Mouse (Mus musculus): ENCODE measurements around the gene Klhl33.
"Not testable (repeated sequence)": the region's sequence is repeated elsewhere in the genome, so short reads cannot be mapped to it uniquely, and the experiment has no call there.

The Klhl33 gene

GRCm38 (mm10) chr14:50897374-50897765 lies at the start of gene Klhl33:
Gene Klhl33 (minus strand): TSS chr14:50897507.
- in situ Hi-C loops (cut with MboI; ENCODE audit: unreplicated experiment in 2 of 2): no loop called here

DNA sequence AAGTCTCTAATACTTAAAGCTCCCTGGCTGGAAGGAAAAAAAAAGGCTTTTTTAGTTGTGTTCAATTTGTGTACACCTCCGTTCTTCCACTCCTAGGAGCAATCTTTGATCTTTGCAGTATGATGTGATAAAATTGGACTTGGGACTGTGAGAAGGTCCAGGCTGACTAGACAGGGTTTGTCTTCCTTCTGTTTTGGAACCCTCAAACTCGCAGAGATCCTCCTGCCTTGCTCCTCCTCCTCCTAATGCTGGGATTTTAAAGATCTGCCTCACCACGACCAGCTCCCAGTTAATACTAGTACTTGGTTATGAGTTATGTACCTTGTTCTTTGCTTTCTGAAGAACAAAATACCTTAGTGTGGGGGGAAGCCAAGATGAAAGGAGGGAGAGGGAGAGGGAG lies 48.2 kb upstream of the Klhl33 start:
- in situ Hi-C loops (cut with MboI; ENCODE audit: unreplicated experiment in 2 of 2): not testable (repeated sequence)

- in situ Hi-C loops (cut with MboI; ENCODE audit: unreplicated experiment in 2 of 2): not testable (repeated sequence)
Measured at GRCm38 (mm10) chr14:50945081-50945480, 47.8 kb upstream of the Klhl33 start.

DNA sequence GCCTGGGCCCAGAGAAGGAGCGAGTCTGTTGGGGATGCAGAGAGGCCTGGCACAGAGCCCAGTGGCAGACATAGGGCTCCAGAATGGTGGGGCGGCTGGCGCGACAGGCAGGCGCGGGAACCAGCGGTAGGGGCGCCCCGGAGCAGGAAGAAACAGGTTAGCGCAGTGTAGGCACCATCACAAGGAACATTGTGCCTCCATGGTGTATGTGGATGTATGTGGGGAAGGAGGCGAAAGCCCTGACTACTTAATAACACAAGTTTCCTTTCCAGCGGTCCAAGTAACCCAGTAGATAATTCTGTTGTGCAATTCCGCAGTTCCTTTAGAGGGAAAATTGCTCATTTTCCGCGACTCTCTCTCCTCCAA lies 47.3 kb upstream of the Klhl33 start:
- in situ Hi-C loops (cut with MboI; ENCODE audit: unreplicated experiment in 2 of 2): not testable (repeated sequence)

DNA sequence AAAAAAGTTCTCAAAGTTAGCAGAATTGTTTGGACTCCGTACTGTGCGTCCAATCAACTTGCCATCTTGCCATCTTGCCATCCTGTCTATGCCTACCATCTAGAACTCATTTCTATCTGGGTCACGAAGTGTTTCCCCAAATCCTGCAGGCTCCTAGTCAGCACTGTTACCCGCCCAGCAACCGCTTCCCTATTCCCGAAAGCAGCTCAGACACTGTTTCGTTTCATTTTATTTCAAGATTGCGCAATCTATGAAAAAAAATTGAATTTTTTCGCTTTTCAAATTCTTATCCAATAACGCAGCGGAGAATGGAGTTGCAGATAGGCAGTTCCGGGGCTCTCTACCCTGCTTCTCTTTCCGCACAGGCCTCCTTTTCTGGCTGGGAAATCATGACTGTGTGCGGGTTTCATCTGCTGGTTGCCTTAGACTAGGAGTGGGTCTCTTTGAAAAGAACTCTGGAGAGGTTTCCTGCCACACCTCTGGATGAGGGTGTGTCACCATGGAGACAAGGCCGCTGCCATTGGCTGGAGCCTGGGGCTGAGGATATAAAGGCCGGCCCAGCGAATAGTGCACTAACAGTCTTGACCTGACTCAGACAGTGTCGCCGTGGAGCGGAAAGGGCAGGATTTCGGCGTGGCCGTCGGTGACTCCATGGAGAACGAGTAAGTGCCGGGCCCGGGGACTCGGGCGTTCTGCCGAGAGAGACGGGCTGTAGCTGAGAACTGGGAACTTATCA lies 46.8 kb upstream of the Klhl33 start, which contains the start of gene Gm49342:
Gene Gm49342, plus strand, starts transcription at position 586 of the 736 bp plus-strand sequence.
- in situ Hi-C loops (cut with MboI; ENCODE audit: unreplicated experiment in 2 of 2): no loop called here

DNA sequence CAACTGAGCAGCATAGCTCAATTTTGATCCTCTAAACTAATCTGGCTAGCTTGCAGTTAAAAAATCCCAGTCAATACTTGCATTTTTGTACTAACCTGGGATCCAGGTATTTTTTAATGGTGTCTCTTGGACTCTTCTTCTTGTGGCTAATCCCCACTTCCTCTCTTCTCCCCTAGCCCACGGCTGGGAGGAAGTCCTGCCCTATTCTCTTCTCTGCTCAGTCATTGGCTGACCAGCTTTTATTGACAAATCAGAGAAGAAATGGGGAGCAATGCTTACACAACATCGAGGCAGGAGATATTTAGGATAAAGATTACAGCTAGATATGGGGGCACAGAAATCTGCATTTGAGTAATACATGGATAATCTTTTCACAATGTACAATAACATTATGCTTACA lies 41.6 kb upstream of the Klhl33 start:
- in situ Hi-C loops (cut with MboI; ENCODE audit: unreplicated experiment in 2 of 2): no loop called here

DNA sequence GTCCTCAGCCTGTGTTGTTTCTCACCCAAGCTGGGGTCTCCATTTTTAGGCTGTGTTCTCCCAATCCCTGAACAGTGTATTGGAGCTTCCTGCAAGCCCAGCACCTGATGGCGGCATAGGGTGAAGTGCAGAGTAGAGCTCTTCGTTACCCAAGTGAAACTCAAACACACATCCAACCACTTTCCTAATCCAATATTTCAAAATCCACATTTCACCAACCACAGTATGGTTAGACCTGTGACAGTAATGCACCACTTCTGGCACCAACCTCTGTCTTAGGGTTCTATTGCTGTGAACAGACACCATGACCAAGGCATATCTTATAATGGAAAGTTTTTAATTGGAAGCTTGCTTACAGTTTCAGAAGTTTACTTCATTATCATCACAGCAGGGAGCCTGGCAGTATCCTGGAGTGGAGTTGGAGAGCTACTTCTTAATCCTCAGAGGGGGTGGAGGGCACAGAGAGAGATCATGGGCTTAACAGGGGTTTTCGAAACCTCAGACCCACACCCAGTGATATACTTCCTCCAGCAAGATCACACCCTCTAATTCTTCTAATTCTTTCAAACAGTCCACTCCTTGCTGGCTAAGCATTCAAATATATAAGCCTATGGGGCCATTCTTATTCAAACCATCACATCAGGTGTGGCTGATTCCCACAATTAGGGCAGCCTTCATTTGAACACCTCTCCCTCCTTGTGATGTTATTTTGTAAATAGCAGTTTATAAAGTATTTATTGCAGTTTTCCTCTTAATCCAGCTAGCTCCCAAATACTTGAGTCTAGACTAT lies 41.0 kb upstream of the Klhl33 start:
- in situ Hi-C loops (cut with MboI; ENCODE audit: unreplicated experiment in 2 of 2): no loop called here

GRCm38 (mm10) chr14:50936649-50937048 lies 39.3 kb upstream of the Klhl33 start:
- in situ Hi-C loops (cut with MboI; ENCODE audit: unreplicated experiment in 2 of 2): no loop called here

- in situ Hi-C loops (cut with MboI; ENCODE audit: unreplicated experiment in 2 of 2): no loop called here
Measured at GRCm38 (mm10) chr14:50931493-50932020, 34.2 kb upstream of the Klhl33 start.

DNA sequence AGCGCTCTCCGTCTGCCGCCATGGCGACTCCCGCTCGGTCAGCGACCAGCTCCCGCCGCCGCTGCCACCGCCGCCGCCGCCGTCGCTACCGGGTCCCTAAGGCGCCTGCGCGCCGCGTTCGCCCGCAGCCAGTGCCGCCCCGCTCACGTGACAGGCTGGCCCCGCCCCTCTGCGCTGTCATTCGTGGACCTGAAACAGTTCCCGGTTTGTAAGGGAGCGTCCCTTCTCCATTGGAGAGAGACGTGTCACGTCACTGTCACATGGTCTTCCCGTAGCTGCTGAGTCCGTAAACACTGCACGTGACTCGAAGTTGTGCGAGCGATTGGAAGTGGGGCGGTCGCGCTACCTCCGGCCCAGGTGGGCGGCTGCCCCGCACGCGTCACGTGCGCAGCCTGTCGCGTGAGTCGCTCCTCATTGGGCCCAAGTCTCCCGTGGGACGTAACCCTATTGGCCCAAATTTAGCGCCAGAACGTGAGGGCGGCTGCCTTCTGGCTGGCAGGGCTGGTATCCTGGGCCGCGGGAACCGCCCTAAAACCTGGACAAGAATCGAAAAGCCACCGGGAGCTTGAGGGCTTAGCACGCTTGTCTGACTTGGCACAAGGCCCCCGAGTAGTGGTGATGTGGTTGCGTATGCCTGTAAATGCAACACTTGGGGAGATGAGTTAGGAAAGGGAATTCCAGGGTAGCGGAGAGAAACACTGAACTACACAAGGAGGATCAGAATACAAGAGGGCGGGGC lies 33.6 kb upstream of the Klhl33 start, which contains the start of the genes Pip4p1 and Pnp:
Gene Pip4p1, minus strand, starts transcription at position 103 of the 739 bp plus-strand sequence.
Gene Pnp, plus strand, starts transcription at position 329 of the 739 bp plus-strand sequence.
- in situ Hi-C loops (cut with MboI; ENCODE audit: unreplicated experiment in 2 of 2): no loop called here

DNA sequence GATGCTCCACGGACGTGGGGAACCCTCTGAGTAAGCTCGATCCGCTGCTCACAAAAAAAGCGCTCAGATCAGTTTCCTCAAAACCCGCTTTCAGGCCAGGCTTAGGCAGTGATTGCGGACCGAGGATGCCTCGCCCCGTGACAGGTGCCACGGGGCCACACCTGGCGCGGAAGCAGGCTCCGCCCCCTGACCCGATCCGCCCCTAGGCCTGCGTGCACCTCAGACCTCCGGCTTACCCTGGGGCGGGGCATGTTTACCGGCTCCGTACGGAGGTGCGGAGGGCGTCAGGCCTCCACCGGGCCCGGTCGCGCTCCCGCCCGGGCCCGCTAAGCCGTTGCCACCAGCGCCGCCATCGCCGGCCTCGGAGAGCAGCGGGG lies 33.1 kb upstream of the Klhl33 start:
- in situ Hi-C loops (cut with MboI; ENCODE audit: unreplicated experiment in 2 of 2): no loop called here

GRCm38 (mm10) chr14:50929951-50930350 lies 32.6 kb upstream of the Klhl33 start:
- in situ Hi-C loops (cut with MboI; ENCODE audit: unreplicated experiment in 2 of 2): loop anchor here (10.0 kb wide), 2 partner anchors 125 to 135 kb away; partner anchors contain the start of genes Ccnb1ip1 (in 1 of the 2) and Parp2 (in 1 of the 2)

GRCm38 (mm10) chr14:50927366-50927765 lies 30.1 kb upstream of the Klhl33 start:
- in situ Hi-C loops (cut with MboI; ENCODE audit: unreplicated experiment in 2 of 2): loop anchor here (10.0 kb wide), 2 partner anchors 123 to 137 kb away; partner anchors contain the start of genes Ccnb1ip1 (in 1 of the 2) and Parp2 (in 1 of the 2)

GRCm38 (mm10) chr14:50925111-50925920 lies 28.0 kb upstream of the Klhl33 start:
- in situ Hi-C loops (cut with MboI; ENCODE audit: unreplicated experiment in 2 of 2): loop anchor here (10.0 kb wide), 2 partner anchors 121 to 139 kb away; partner anchors contain the start of genes Ccnb1ip1 (in 1 of the 2) and Parp2 (in 1 of the 2)

GRCm38 (mm10) chr14:50924281-50925064 lies 27.2 kb upstream of the Klhl33 start, which contains the start of the genes Osgep and Apex1:
Gene Osgep (minus strand): TSS chr14:50924893.
Gene Apex1 (plus strand): TSS chr14:50924968.
- in situ Hi-C loops (cut with MboI; ENCODE audit: unreplicated experiment in 2 of 2): loop anchor here (5.0 to 10.0 kb wide), 4 partner anchors 47 to 140 kb away; partner anchors contain the start of genes Ccnb1ip1 (in 1 of the 2) and Parp2 (in 1 of the 2)

- in situ Hi-C loops (cut with MboI; ENCODE audit: unreplicated experiment in 2 of 2): loop anchor here (5.0 to 10.0 kb wide), 4 partner anchors 46 to 141 kb away; partner anchors contain the start of genes Ccnb1ip1 (in 1 of the 2) and Parp2 (in 1 of the 2)
Measured at GRCm38 (mm10) chr14:50923437-50923836, 26.1 kb upstream of the Klhl33 start.

DNA sequence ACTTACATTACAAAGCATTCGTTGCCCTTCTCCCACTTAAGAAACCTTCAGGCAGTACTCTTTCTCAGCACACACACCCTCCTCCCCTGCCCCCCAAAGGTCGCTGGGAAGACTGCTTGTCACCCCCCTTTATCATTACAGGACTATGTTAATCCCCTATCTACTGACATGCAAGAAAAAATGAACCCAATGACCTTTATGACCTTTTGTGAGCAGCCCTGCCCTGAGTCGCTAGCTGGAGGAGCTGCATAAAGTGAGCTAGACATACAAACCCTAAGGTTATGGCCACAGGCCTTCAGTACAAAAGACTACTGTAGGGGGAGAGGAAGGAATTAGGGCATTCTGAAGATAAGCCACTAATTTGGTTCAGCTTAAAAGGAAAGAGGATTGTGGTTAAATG lies 14.0 kb upstream of the Klhl33 start:
- in situ Hi-C loops (cut with MboI; ENCODE audit: unreplicated experiment in 2 of 2): no loop called here

DNA sequence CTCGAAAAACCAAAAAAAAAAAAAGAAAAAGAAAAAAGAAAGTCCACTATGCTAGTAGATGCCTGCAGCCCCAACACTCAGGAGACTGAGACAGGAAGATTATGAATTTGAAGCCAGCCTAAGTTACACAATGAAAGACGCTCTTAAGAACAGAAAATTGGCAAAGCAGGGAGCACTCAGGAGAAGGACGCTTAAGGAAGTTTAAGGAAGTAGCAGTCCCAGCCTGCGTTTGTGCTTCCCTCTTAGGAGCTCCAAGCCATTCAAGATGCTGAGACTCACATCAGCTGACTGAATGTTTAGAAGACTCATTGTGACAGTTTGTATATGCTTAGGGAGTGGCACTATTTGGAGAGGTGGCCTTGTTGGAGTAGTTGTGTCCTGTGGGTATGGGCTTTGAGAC lies 10.8 kb upstream of the Klhl33 start:
- in situ Hi-C loops (cut with MboI; ENCODE audit: unreplicated experiment in 2 of 2): no loop called here
